Mouse (Mus musculus) brain, adult 2 months (tissue): ENCODE results near the gene Dock2.

Experiments used
- DNase-seq: peaks from one replicate; pipeline ENCODE4 v3.0.0; 2011; ENCODE audit warnings: low read depth, low spot score

Dock2 gene

GRCm38 (mm10) chr11:34769946-34770345, 13.7 kb downstream of the Dock2 start:
- no peak for DNase-seq

DNA sequence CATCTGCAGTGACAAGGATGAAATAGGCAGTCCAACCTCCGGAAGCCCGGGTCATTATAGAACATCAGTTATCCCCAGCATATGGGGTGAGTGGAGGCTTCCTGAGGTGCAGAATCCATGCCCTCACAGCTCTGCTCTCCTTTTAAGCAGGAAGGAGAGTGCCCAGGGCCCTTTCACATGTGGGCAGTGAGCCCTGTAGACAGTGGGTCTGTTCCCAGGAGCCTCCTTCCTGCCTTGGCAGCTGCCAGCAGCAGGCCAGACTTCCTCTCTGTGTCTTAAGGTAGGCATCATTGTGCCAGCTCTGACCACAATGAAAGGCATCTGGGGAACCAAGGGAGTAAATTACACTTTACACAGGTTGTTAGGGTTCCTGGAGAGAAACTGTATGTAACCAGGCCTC, 14.3 kb downstream of the Dock2 start:
- DNase-seq: no peak

GRCm38 (mm10) chr11:34763739-34764361, 19.8 kb downstream of the Dock2 start:
- DNase-seq: no peak

GRCm38 (mm10) chr11:34762570-34763127, 21.0 kb downstream of the Dock2 start:
- DNase-seq: no peak

DNA sequence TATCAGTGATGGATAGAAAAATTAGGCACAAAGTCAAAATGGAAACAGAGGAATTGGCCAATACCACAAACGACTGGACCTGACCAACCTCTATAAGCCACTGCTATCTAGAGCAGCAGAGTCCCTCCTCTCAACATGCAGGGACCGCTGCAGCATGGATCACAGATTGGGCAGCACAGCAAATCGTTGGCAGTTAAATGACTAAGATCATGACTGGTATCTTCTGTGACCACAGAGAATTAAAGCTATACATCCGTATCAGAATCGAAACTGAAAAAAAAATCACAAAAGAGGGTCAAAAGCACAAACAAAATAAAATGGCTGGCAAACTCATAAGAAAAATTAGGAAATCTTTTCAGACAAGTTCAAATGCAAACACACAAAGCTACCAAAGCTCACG, 21.6 kb downstream of the Dock2 start:
- DNase-seq: no peak

DNA sequence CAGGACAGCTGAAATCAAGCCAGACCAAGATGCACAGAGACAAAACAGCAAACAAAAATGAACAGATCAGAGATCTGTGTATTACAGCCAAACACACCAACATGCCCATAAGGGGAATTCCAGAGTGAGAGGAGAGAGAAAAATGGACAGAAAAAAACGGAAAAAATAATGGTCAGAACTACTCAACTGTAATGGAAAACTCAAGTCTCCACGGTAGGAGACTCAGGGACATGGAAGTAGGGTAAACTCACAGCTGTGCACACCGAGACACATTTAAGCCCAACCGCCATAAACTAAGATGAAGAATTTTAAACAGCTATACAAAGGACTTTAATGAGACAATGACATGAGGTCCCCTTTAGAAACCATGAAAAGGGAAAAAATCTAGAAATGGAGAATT, 24.1 kb downstream of the Dock2 start:
- no peak for DNase-seq

GRCm38 (mm10) chr11:34741081-34741480, 42.6 kb downstream of the Dock2 start:
- DNase-seq: no peak

DNA sequence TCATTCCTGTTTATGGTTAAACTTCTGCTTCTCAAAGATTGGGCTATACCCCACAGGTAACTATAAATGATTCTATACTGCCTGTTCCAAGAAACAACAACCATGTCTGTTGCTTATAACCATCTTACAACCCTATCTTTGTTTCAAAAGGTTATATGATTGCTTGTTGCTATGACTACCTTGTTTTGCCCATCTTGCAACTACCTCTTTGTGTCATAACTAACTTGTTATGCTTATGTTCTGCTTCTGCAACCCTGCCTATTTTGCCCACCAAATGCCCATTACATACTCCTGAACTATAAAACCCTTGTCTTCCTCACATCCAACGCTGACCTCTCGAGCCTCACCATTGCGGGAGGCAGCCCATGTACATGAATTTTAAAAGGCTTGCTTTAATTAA, 43.9 kb downstream of the Dock2 start:
- no peak for DNase-seq

- peak; percentile 91 for DNase-seq
Measured at GRCm38 (mm10) chr11:34738945-34739344, 44.7 kb downstream of the Dock2 start.

- no peak for DNase-seq
Measured at GRCm38 (mm10) chr11:34737193-34737592, 46.5 kb downstream of the Dock2 start.

DNA sequence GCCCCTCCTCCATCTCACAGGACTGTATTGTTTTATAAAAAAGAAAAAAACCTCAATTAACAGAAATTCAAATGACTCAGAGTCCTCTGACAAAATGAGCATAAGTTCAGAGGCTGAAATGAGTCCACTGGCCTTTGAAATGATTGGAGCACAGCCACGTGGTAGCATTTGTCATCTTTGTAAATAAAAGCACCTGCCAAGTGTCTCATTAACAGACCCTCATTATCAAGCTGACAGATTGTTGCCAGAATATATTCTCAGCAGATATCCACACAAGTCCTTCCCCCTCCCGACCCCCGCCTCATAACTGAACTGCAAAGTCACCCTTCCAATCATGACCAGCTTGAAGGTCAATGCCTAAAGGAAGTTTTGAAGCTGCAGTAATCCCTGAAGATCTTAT, 49.7 kb downstream of the Dock2 start:
- DNase-seq: peak; percentile 6

- DNase-seq: no peak
Measured at GRCm38 (mm10) chr11:34727467-34727866, 56.2 kb downstream of the Dock2 start.

DNA sequence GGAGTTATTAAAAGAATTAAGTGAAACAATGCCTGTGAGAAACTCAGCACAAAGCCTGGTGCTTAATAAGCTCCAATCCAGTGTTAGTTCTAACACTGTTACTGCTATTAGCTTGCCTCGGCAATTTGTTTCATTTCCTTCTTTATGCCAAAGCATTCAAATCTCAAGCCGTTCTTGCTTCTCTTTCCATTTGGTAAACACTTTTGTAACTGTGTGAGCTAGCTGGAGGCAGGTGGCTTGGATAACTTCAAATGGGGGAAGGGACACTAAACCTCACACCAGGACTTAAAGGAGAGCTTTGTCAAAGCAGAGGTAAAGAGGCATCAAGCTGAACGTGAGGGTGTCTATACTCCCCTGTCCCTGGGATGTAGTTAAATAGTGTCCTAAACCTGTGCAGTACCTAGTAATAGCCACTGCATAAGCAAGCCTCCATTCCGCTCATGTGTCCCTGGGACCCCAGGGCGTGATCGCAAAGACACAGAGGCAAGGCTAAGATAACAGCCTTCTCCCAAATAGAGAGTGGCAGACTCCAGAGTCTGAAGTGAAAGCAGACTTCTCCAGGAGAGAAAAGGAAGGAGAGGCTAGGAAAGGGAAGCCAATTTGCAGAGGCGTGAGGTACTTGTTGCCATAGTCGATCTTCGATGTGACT, 56.9 kb downstream of the Dock2 start:
- no peak for DNase-seq

DNA sequence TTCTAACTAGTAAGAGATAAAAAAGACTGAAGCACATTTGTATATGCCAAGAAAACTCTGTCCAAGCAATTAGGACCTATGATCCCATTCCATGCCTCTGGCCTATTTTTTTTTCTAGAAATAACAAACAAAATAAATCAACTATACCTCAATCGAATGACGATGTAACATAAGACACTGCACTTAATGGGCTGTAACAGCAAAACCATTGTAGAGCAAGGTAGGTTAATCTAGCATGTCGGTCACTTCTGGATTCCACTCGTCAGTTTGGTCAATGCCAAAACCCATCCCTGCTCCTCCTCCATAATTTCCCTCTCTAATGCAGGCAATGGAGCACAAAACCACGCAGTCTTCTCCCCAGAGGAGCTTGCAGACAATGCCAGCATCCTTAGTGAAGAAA, 70.3 kb downstream of the Dock2 start:
- no peak for DNase-seq

DNA sequence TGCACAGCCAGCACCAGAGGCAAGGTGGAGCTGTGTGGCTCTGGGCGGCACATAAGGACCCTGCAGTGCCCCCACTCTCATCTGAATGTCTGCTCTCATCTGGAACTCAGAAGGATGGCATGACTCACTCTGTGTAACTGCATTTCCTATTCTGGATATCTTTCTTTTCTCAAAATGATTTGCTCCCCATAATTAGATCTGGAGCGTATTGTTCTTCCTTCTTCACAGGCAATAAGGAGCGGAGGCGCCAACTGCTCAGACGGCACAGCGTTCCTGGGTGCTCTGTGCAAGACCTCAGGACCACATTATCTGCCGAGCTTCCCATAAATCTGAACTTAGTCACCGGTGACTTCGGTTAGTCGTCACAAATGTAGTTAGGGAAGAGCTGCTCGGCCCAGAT, 75.4 kb downstream of the Dock2 start:
- peak; percentile 70 for DNase-seq

DNA sequence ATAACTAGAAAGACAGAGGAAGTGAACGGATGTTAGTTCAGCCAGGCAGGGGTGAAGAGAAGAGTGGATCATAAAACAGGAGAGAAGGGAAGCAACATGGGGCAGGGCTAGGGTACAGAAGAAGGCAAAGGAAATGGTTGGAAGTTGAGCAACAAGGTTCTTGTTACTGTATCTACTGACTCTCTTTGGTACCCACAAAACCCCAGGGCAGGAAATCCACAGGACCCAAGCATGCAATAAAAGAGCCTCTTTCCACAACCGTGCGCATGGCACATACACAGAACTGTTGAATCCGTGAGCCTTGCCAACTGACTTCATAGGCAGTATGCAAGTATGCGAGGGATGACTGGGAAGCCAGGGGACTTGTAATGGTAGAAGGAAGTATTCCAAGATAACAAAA, 76.3 kb downstream of the Dock2 start:
- DNase-seq: no peak

- no peak for DNase-seq
Measured at GRCm38 (mm10) chr11:34705108-34705446, 78.6 kb downstream of the Dock2 start.

DNA sequence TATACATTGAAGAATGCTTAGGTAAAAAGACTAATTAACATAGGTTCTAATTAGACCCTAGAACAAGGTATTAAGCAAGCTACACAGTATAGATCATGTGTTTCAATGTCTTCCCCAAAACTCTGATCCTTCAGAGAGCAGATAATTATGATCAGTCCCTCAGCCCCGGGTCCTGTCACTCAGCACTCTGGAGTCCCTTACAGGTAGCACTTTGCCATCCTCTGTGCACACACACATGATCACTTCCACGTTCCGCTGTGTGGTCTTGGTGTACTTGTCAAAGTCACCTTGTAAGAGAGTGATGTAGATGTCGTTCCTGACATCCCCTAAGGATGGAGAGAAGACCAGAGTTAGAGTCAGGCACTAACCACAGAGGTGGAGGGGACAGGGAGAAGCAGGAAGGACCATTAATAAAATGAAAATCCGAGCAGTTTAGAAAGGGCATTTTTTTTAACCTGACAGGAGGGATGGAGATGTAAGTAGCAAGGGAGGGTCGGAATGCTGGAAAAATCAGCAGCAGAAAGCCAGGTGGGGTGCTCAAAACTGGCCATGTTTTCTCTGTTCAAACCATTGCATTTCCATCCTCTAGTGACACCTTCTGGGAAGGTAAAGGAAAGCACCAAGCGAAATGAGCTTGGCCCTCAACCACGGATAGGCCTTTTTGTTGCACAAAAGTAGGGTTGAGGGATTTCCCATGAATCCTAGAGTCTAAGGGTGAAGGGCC, 79.1 kb downstream of the Dock2 start:
- DNase-seq: peak; percentile 35

GRCm38 (mm10) chr11:34703851-34704250, 79.8 kb downstream of the Dock2 start:
- DNase-seq: no peak

DNA sequence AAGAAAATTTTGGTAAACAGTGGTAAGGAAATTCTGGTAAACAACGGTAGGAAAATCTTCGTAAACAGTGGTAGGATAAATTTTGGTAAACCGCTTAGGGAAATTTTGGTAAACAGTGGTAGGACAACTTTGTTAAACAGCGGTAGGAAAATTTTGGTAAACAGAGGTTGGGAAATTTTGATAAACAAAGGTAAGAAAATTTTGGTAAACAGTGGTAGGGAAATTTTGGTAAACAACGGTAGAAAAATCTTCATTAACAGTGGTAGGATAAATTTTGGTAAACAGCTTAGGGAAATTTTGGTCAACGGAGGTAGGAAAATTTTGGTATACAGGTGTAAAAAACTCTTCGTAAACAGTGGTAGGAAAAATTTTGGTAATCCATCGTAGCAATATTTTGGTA, 101.9 kb downstream of the Dock2 start:
- no peak for DNase-seq

- no peak for DNase-seq
Measured at GRCm38 (mm10) chr11:34544631-34545030, 239.1 kb downstream of the Dock2 start.

GRCm38 (mm10) chr11:34532131-34532530, 251.6 kb downstream of the Dock2 start:
- DNase-seq: no peak

- DNase-seq: no peak
Measured at GRCm38 (mm10) chr11:34530971-34531370, 252.7 kb downstream of the Dock2 start.
